Comparison of ENCODE assay signal across 8 mouse cellular contexts in the genomic region with DNA sequence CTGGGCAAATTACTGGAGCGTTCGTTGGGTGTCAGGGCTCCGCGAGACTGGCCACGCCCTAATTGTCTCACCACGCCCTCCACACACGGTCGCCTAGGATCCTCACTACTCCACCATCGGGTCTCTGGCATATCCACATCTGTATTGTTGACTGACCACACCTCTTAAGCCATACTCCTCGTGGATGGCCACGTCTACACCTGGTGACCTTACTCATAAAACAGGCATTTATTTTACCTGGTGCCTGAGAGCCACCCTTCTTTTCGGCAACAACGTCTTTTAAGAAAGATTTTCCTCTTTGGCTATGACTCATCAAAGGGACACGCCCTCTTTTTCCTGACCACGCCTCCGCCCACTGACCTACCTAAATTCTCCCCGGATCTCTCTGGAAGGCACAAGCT. TPM values are rescaled to one million over a fixed set of nuclear protein-coding genes. Genes with fewer than 3 reads are reported as not detected.
DNase-seq lines count a peak whose midpoint lies in the region; ATAC-seq and TF ChIP-seq lines count a peak whose summit lies in the region.

Gene Dkkl1 (minus strand): TSS at position 297 of the 401 bp plus-strand sequence.

- H3K4me2 ChIP-seq in kidney, embryonic 14.5 days (replicated peaks; ENCODE audit: low read depth, low read length): peak within 1 kb of the TSS; percentile 40
- H3K4me2 ChIP-seq in hindbrain, embryonic 11.5 days (replicated peaks; ENCODE audit: low read depth, low read length): peak within 1 kb of the TSS; percentile 14
- peak within 1 kb of the TSS; percentile 65 for H3K4me2 ChIP-seq in liver, embryonic 15.5 days

- H3K9me3 ChIP-seq in kidney, embryonic 14.5 days (ENCODE audit: control insufficient read depth, low read length): no peaks in the 10 kb centered on the region
- no peaks in the 10 kb centered on the region for H3K9me3 ChIP-seq in MEL (replicated peaks; ENCODE audit: insufficient read depth, low read length)
- H3K9me3 ChIP-seq in hindbrain, embryonic 11.5 days (ENCODE audit: control insufficient read depth, low read length): no peaks in the 10 kb centered on the region
- no peaks in the 10 kb centered on the region for H3K9me3 ChIP-seq in liver, embryonic 15.5 days (replicated peaks)

- H3K27me3 ChIP-seq in kidney, embryonic 14.5 days (ENCODE audit: control insufficient read depth, insufficient read depth, low read length): peaks cover 14% of the 10 kb centered on the region; the same call in 1 of the 2 replicates
- no peaks in the 10 kb centered on the region for H3K27me3 ChIP-seq in MEL (ENCODE audit: control insufficient read depth in 1 of 2, insufficient read depth in 2 of 2, low read length in 2 of 2)
- peaks cover 19% of the 10 kb centered on the region for H3K27me3 ChIP-seq in hindbrain, embryonic 11.5 days (ENCODE audit: control insufficient read depth, insufficient read depth, low read length)
- peaks cover 55% of the 10 kb centered on the region for H3K27me3 ChIP-seq in liver, embryonic 15.5 days
- H3K27me3 ChIP-seq in kidney, adult 2 months (replicated peaks; ENCODE audit: control insufficient read depth, insufficient read depth, low read length): 0 out of 2 replicates have a peak, but pooled peaks cover 2% of the 10 kb centered on the region

- H3K9ac ChIP-seq in kidney, embryonic 14.5 days (ENCODE audit: low read depth, low read length): no peak within 1 kb of the TSS
- peak within 1 kb of the TSS; percentile 59 for H3K9ac ChIP-seq in MEL (ENCODE audit: control insufficient read depth, low read depth, low read length, poor library complexity, severe bottlenecking)
- no peak within 1 kb of the TSS for H3K9ac ChIP-seq in hindbrain, embryonic 11.5 days (ENCODE audit: low read depth, low read length)
- H3K9ac ChIP-seq in liver, embryonic 15.5 days: peak within 1 kb of the TSS; percentile 27; the same call in 1 of the 2 replicates

- 5% methylated on average over 17 of the region's 17 CpGs for WGBS in kidney, embryonic 14.5 days
- 3% methylated on average over 17 of the region's 17 CpGs for WGBS in hindbrain, embryonic 11.5 days
- 1% methylated on average over 17 of the region's 17 CpGs for WGBS in liver, embryonic 15.5 days (ENCODE audit: insufficient replicate concordance)
- WGBS in kidney, adult 2 months: 8% methylated on average over 17 of the region's 17 CpGs

- no peak for DNase-seq in kidney, adult 9 months
- DNase-seq in MEL (ENCODE audit: low read depth, low spot score): peak; percentile 85
- DNase-seq in hindbrain, embryonic 11.5 days (ENCODE audit: low spot score): peak; percentile 23
- no peak for DNase-seq in ovary, postnatal 36 days (ENCODE audit: low spot score)
- DNase-seq in kidney, adult 2 months: no peak
- no peak for DNase-seq in urinary bladder, adult 2 months (ENCODE audit: low spot score)

- H3K36me3 ChIP-seq in kidney, embryonic 14.5 days (ENCODE audit: control insufficient read depth, insufficient read depth, low read length): no peaks in the 10 kb centered on the region
- H3K36me3 ChIP-seq in MEL (ENCODE audit: control insufficient read depth in 1 of 2, insufficient read depth in 2 of 2, low read length in 2 of 2): peaks cover 0 to 14% of the 10 kb centered on the region in 2 experiments; a peak in 2 of 4 replicates
- no peaks in the 10 kb centered on the region for H3K36me3 ChIP-seq in hindbrain, embryonic 11.5 days (ENCODE audit: control insufficient read depth, insufficient read depth, low read length)
- H3K36me3 ChIP-seq in liver, embryonic 15.5 days (replicated peaks): no peaks in the 10 kb centered on the region
- H3K36me3 ChIP-seq in kidney, adult 2 months (ENCODE audit: control insufficient read depth, insufficient read depth, low read length): no peaks in the 10 kb centered on the region

- H3K79me2 ChIP-seq in MEL (ENCODE audit: control insufficient read depth, insufficient read depth, low read length, poor library complexity): no peaks in the 10 kb centered on the region

- H3K4me3 ChIP-seq in kidney, embryonic 14.5 days (ENCODE audit: low read length): peak within 1 kb of the TSS; percentile 4; the same call in 1 of the 2 replicates
- H3K4me3 ChIP-seq in MEL (ENCODE audit: control insufficient read depth in 1 of 2, insufficient read depth in 1 of 2, low read depth in 2 of 2, low read length in 2 of 2): peak within 1 kb of the TSS; percentile 69 to 92
- H3K4me3 ChIP-seq in hindbrain, embryonic 11.5 days (ENCODE audit: low read depth, low read length): no peak within 1 kb of the TSS
- H3K4me3 ChIP-seq in liver, embryonic 15.5 days (replicated peaks): peak within 1 kb of the TSS; percentile 30
- no peak within 1 kb of the TSS for H3K4me3 ChIP-seq in kidney, adult 2 months (ENCODE audit: insufficient read depth, low read depth, low read length)

- H3K27ac ChIP-seq in kidney, embryonic 14.5 days (ENCODE audit: low read depth, low read length): no peak within 1 kb of the TSS
- H3K27ac ChIP-seq in MEL (ENCODE audit: control insufficient read depth, low read depth, low read length): peak within 1 kb of the TSS; percentile 30
- H3K27ac ChIP-seq in hindbrain, embryonic 11.5 days (ENCODE audit: low read depth, low read length): no peak within 1 kb of the TSS
- H3K27ac ChIP-seq in liver, embryonic 15.5 days (replicated peaks): no peak within 1 kb of the TSS
- H3K27ac ChIP-seq in kidney, adult 2 months (ENCODE audit: insufficient read depth, low read depth, low read length): no peak within 1 kb of the TSS

- ATAC-seq in kidney, embryonic 14.5 days (ENCODE audit: low FRiP score, low TSS enrichment): no peak
- no peak for ATAC-seq in hindbrain, embryonic 11.5 days (ENCODE audit: low FRiP score)
- ATAC-seq in liver, embryonic 15.5 days (ENCODE audit: insufficient read depth): no peak

- no peak for TF ChIP-seq POLR2A in MEL (IDR thresholded peaks at IDR 0.05; ENCODE audit: control insufficient read depth in 1 of 2, insufficient read depth in 1 of 2, low read depth in 1 of 2, low read length in 2 of 2, poor library complexity in 1 of 2)
- no peak for TF ChIP-seq POLR2A in kidney, adult 2 months (IDR thresholded peaks at IDR 0.05; ENCODE audit: low read depth, low read length)

- H3K4me1 ChIP-seq in kidney, embryonic 14.5 days (ENCODE audit: control insufficient read depth, insufficient read depth, low read length): peaks cover 7% of the 10 kb centered on the region; the same call in 1 of the 2 replicates
- H3K4me1 ChIP-seq in MEL (ENCODE audit: control insufficient read depth in 1 of 2, insufficient read depth in 2 of 2, low read length in 2 of 2): peaks cover 10 to 31% of the 10 kb centered on the region in 2 experiments
- peaks cover 1% of the 10 kb centered on the region for H3K4me1 ChIP-seq in hindbrain, embryonic 11.5 days (replicated peaks; ENCODE audit: control insufficient read depth, insufficient read depth, low read length)
- H3K4me1 ChIP-seq in liver, embryonic 15.5 days (replicated peaks): peaks cover 30% of the 10 kb centered on the region
- H3K4me1 ChIP-seq in kidney, adult 2 months (ENCODE audit: control insufficient read depth, insufficient read depth, low read length): no peaks in the 10 kb centered on the region

- TF ChIP-seq EP300 in MEL (IDR thresholded peaks at IDR 0.05; ENCODE audit: low read depth in 1 of 2, low read length in 2 of 2): no peak

- no peak for TF ChIP-seq RAD21 in MEL (IDR thresholded peaks at IDR 0.05; ENCODE audit: low read depth, low read length)

- no peak for TF ChIP-seq CTCF in MEL (IDR thresholded peaks at IDR 0.05 in 2 of 3, conservative IDR thresholded peaks at IDR 0.05 in 1 of 3; ENCODE audit: control insufficient read depth in 1 of 3, insufficient read depth in 1 of 3, low read depth in 2 of 3, low read length in 3 of 3, poor library complexity in 1 of 3, severe bottlenecking in 1 of 3)
- no peak for TF ChIP-seq CTCF in kidney, adult 2 months (conservative IDR thresholded peaks at IDR 0.05; ENCODE audit: insufficient read depth, insufficient read length, low read depth, low read length)

TF ChIP-seq in MEL, 35 proteins besides CTCF, POLR2A, EP300 and RAD21 (continues in another document):
- TF ChIP-seq KAT2A (conservative IDR thresholded peaks at IDR 0.05; ENCODE audit: low read depth, low read length): no peak
- no peak for TF ChIP-seq USF2 (IDR thresholded peaks at IDR 0.05; ENCODE audit: borderline replicate concordance in 1 of 2, insufficient read depth in 1 of 2, low read depth in 1 of 2, low read length in 2 of 2)
- no peak for TF ChIP-seq TBP (IDR thresholded peaks at IDR 0.05; ENCODE audit: low read depth, low read length)
- no peak for TF ChIP-seq GATA1 (IDR thresholded peaks at IDR 0.05; ENCODE audit: low read depth, low read length)
- TF ChIP-seq MXI1 (IDR thresholded peaks at IDR 0.05; ENCODE audit: low read depth, low read length): 0 out of 2 replicates have a peak, but pooled peaks have one; percentile 23
- TF ChIP-seq USF1 (IDR thresholded peaks at IDR 0.05; ENCODE audit: low read depth, low read length): no peak
- TF ChIP-seq NRF1 (IDR thresholded peaks at IDR 0.05; ENCODE audit: insufficient read depth, low read depth, low read length, poor library complexity, severe bottlenecking): no peak
- TF ChIP-seq MAX (IDR thresholded peaks at IDR 0.05; ENCODE audit: low read length): peak; percentile 31; the same call in 1 of the 2 replicates
- no peak for TF ChIP-seq TCF12 (IDR thresholded peaks at IDR 0.05; ENCODE audit: low read depth, low read length)
- TF ChIP-seq ZNF384 (IDR thresholded peaks at IDR 0.05; ENCODE audit: low read depth, low read length): no peak
- no peak for TF ChIP-seq BHLHE40 (IDR thresholded peaks at IDR 0.05; ENCODE audit: borderline replicate concordance, low read depth, low read length)
- TF ChIP-seq MAZ (IDR thresholded peaks at IDR 0.05; ENCODE audit: low read depth, low read length): no peak
- TF ChIP-seq UBTF (IDR thresholded peaks at IDR 0.05; ENCODE audit: borderline replicate concordance, insufficient read depth, low read depth, low read length): no peak
- TF ChIP-seq ZC3H11A (IDR thresholded peaks at IDR 0.05; ENCODE audit: low read depth, low read length): no peak
- TF ChIP-seq ETS1 (IDR thresholded peaks at IDR 0.05; ENCODE audit: low read depth, low read length): no peak
- TF ChIP-seq SIN3A (IDR thresholded peaks at IDR 0.05; ENCODE audit: low read length): peak; percentile 35
- TF ChIP-seq POLR2AphosphoS2 (IDR thresholded peaks at IDR 0.05; ENCODE audit: low read length): no peak
- no peak for TF ChIP-seq SMC3 (IDR thresholded peaks at IDR 0.05; ENCODE audit: low read depth, low read length)

RNA-seq across cellular contexts. Expression of gene Dkkl1, which starts in this region (rescaled TPM):
- 0.44 and 1.1 TPM in 2 replicates for polyA plus RNA-seq in kidney, embryonic 14.5 days (2014; fragmentation: Nextera tagmentation; extraction: Ambion mirVana)
- total RNA-seq in MEL (2012; rRNA removed): 8.5 and 9.2 TPM in 2 replicates
- 10 to 100 TPM in 1 of 2 experiments, not detected in 1; 32.0 TPM for polyA plus RNA-seq in MEL (2012; ENCODE audit: insufficient read depth in 1 of 2, insufficient read length in 2 of 2, low read depth in 1 of 2, low replicate concordance in 2 of 2, missing spikeins in 1 of 2)
- 1.6 and 1.7 TPM in 2 replicates for polyA plus RNA-seq in hindbrain, embryonic 11.5 days (2014; fragmentation: Nextera tagmentation; extraction: Ambion mirVana)
- 2.0 and 2.4 TPM in 2 replicates for polyA plus RNA-seq in liver, embryonic 15.5 days (2015; fragmentation: Nextera tagmentation; extraction: Ambion mirVana)
- polyA plus RNA-seq in kidney, adult 2 months (2012; rRNA removed): 0.39 and 0.54 TPM in 2 replicates
- 5.1 and 7.5 TPM in 2 replicates for polyA plus RNA-seq in urinary bladder, adult 2 months (2012; rRNA removed)

Comparison
In these comparisons a context has a peak if more than half of its experiments do, and no peak if none do; other contexts are left out.
1. H3K4me3 ChIP-seq: peak in kidney, embryonic 14.5 days (single experiment), MEL (2 of 2) and liver, embryonic 15.5 days (single experiment); none in hindbrain, embryonic 11.5 days (single experiment) and kidney, adult 2 months (single experiment).
2. H3K4me2 ChIP-seq: peak in every context shown above with its lines; median percentile 65 in liver, embryonic 15.5 days; 40 in kidney, embryonic 14.5 days; 14 in hindbrain, embryonic 11.5 days.
3. H3K9ac ChIP-seq: peak in MEL (single experiment) and liver, embryonic 15.5 days (single experiment); none in kidney, embryonic 14.5 days (single experiment) and hindbrain, embryonic 11.5 days (single experiment).
4. DNase-seq: peak in MEL (single experiment) and hindbrain, embryonic 11.5 days (single experiment); none in kidney, adult 9 months (single experiment), ovary, postnatal 36 days (single experiment), kidney, adult 2 months (single experiment) and urinary bladder, adult 2 months (single experiment).